Mouse (Mus musculus) bone marrow macrophage, adult 2 months (primary cell): ENCODE data around the gene Ddah2.

Source experiments
- CTCF ChIP-seq: IDR thresholded peaks from 2 replicates; pipeline ENCODE4 v1.5.1; 2012; ENCODE audit warnings: low read depth, mild to moderate bottlenecking, low read length, moderate library complexity
- POLR2A ChIP-seq: IDR thresholded peaks from 2 replicates; pipeline ENCODE4 v1.6.1; 2012; ENCODE audit warnings: mild to moderate bottlenecking, low read depth, low read length, borderline replicate concordance

GRCm38 (mm10) chr17:35052271-35052798, 6.5 kb upstream of the Ddah2 start:
- TF ChIP-seq CTCF (no peak), POLR2A (no peak)
